Comparison of ENCODE assay signal across 13 mouse cellular contexts in genomic region chr10:56980821-56981220, GRCm38 (mm10).
A peak's percentile ranks its signal among the peaks of the same experiment; 100 is the strongest.
DNase-seq lines count a peak whose midpoint lies in the region; ATAC-seq and TF ChIP-seq lines count a peak whose summit lies in the region.
"Had no signal": no experiment of that assay in that cellular context is flagged by ENCODE, and none has a peak within 500 bp of the region (broad histone marks: within the 10 kb centered on the region; RNA-seq: fewer than 3 reads in every experiment).

No protein-coding gene starts in this region.

- TF ChIP-seq EP300 in stomach, postnatal 0 days (optimal IDR thresholded peaks at IDR 0.05): no peak

- H3K4me2 ChIP-seq in heart, embryonic 16.5 days (ENCODE audit: low read depth, low read length): no peak overlapping the region
- H3K4me2 ChIP-seq in stomach, postnatal 0 days (replicated peaks; ENCODE audit: low read depth): no peak overlapping the region
- H3K4me2 ChIP-seq in hindbrain, embryonic 13.5 days: no peak overlapping the region
- H3K4me2 ChIP-seq: hindbrain, embryonic 14.5 days; liver, embryonic 12.5 days; midbrain, embryonic 11.5 days had no signal

- H3K9ac ChIP-seq in heart, embryonic 16.5 days (ENCODE audit: low read length): no peak overlapping the region
- no peak overlapping the region for H3K9ac ChIP-seq in stomach, postnatal 0 days (ENCODE audit: low read length)
- no peak overlapping the region for H3K9ac ChIP-seq in hindbrain, embryonic 13.5 days
- H3K9ac ChIP-seq: hindbrain, embryonic 14.5 days; liver, embryonic 12.5 days had no signal

- TF ChIP-seq POLR2A in lung, adult 2 months (IDR thresholded peaks at IDR 0.05; ENCODE audit: borderline replicate concordance, extremely low read depth, low read depth, low read length): no peak

- no peak overlapping the region for H3K4me3 ChIP-seq in heart, embryonic 16.5 days (ENCODE audit: low read length)
- H3K4me3 ChIP-seq in lung, adult 2 months (replicated peaks; ENCODE audit: extremely low read depth, low read depth, low read length): no peak overlapping the region
- no peak overlapping the region for H3K4me3 ChIP-seq in stomach, postnatal 0 days (ENCODE audit: low read depth, low read length)
- no peak overlapping the region for H3K4me3 ChIP-seq in hindbrain, embryonic 13.5 days
- no peak overlapping the region for H3K4me3 ChIP-seq in midbrain, embryonic 10.5 days
- H3K4me3 ChIP-seq: left cerebral cortex, adult 2 months; liver, embryonic 12.5 days had no signal

- H3K36me3 ChIP-seq in heart, embryonic 16.5 days (ENCODE audit: control insufficient read depth, insufficient read depth): no peaks in the 10 kb centered on the region
- H3K36me3 ChIP-seq in stomach, postnatal 0 days (ENCODE audit: control insufficient read depth, insufficient read depth, low read length): no peaks in the 10 kb centered on the region
- no peaks in the 10 kb centered on the region for H3K36me3 ChIP-seq in hindbrain, embryonic 13.5 days
- H3K36me3 ChIP-seq in midbrain, embryonic 10.5 days: no peaks in the 10 kb centered on the region
- H3K36me3 ChIP-seq: liver, embryonic 12.5 days had no signal

- H3K4me1 ChIP-seq in heart, embryonic 16.5 days (ENCODE audit: control insufficient read depth, insufficient read depth, low read length): peaks cover 10% of the 10 kb centered on the region
- H3K4me1 ChIP-seq in lung, adult 2 months (ENCODE audit: control insufficient read depth, insufficient read depth, low read length): peaks cover 2% of the 10 kb centered on the region; the same call in 1 of the 2 replicates
- H3K4me1 ChIP-seq in stomach, postnatal 0 days (replicated peaks; ENCODE audit: control insufficient read depth, insufficient read depth): no peaks in the 10 kb centered on the region
- H3K4me1 ChIP-seq in hindbrain, embryonic 13.5 days (replicated peaks): no peaks in the 10 kb centered on the region
- H3K4me1 ChIP-seq in midbrain, embryonic 10.5 days: no peaks in the 10 kb centered on the region
- H3K4me1 ChIP-seq: liver, embryonic 12.5 days had no signal

- H3K27ac ChIP-seq in heart, embryonic 16.5 days (ENCODE audit: low read length): peak overlapping the region; percentile 87
- peak overlapping the region; percentile 58 for H3K27ac ChIP-seq in stomach, postnatal 0 days (replicated peaks)
- no peak overlapping the region for H3K27ac ChIP-seq in hindbrain, embryonic 13.5 days
- H3K27ac ChIP-seq in midbrain, embryonic 10.5 days (replicated peaks): no peak overlapping the region
- H3K27ac ChIP-seq: hindbrain, embryonic 14.5 days; left cerebral cortex, adult 2 months; liver, embryonic 12.5 days had no signal

- H3K27me3 ChIP-seq in heart, embryonic 16.5 days (ENCODE audit: control insufficient read depth, insufficient read depth, low read length): no peaks in the 10 kb centered on the region
- H3K27me3 ChIP-seq in stomach, postnatal 0 days (ENCODE audit: control insufficient read depth, insufficient read depth, low read length): no peaks in the 10 kb centered on the region
- H3K27me3 ChIP-seq in hindbrain, embryonic 13.5 days: no peaks in the 10 kb centered on the region
- no peaks in the 10 kb centered on the region for H3K27me3 ChIP-seq in midbrain, embryonic 10.5 days (ENCODE audit: low read depth, poor library complexity, severe bottlenecking)
- H3K27me3 ChIP-seq: liver, embryonic 12.5 days had no signal

- DNase-seq in frontal cortex, postnatal 14 days (ENCODE audit: low spot score in 2 of 2): no peak
- DNase-seq in lung, adult 2 months: peak; percentile 46
- DNase-seq in stomach, postnatal 0 days (ENCODE audit: low spot score): no peak
- no peak for DNase-seq in kidney, postnatal 36 days
- DNase-seq in midbrain, embryonic 10.5 days (ENCODE audit: low spot score): no peak
- DNase-seq: spleen, adult 18-20 months had no signal

- no peak for TF ChIP-seq CTCF in lung, adult 2 months (IDR thresholded peaks at IDR 0.05; ENCODE audit: insufficient read depth, low read length)
- no peak for TF ChIP-seq CTCF in stomach, postnatal 0 days (IDR thresholded peaks at IDR 0.05; ENCODE audit: low read depth)

- peak; percentile 89 for ATAC-seq in frontal cortex, adult (ENCODE audit: low TSS enrichment)
- ATAC-seq in heart, embryonic 16.5 days (replicated peaks; ENCODE audit: extremely low read depth, insufficient read depth, low FRiP score): peak; percentile 98
- ATAC-seq in stomach, postnatal 0 days (ENCODE audit: low FRiP score, low TSS enrichment): no peak
- ATAC-seq in hindbrain, embryonic 13.5 days (ENCODE audit: low FRiP score): no peak
- ATAC-seq: liver, embryonic 12.5 days had no signal

- no peaks in the 10 kb centered on the region for H3K9me3 ChIP-seq in heart, embryonic 16.5 days (replicated peaks; ENCODE audit: control insufficient read depth, low read length)
- H3K9me3 ChIP-seq in stomach, postnatal 0 days (ENCODE audit: control insufficient read depth, low read length): no peaks in the 10 kb centered on the region
- H3K9me3 ChIP-seq in hindbrain, embryonic 13.5 days: no peaks in the 10 kb centered on the region
- H3K9me3 ChIP-seq in midbrain, embryonic 10.5 days (replicated peaks): no peaks in the 10 kb centered on the region
- H3K9me3 ChIP-seq: liver, embryonic 12.5 days had no signal

- WGBS in heart, embryonic 16.5 days: 14% methylated on average over 3 of the region's 3 CpGs
- 39% methylated on average over 3 of the region's 3 CpGs for WGBS in lung, adult 2 months
- WGBS in stomach, postnatal 0 days: 47% methylated on average over 3 of the region's 3 CpGs
- WGBS in hindbrain, embryonic 13.5 days: 81% methylated on average over 3 of the region's 3 CpGs
- WGBS in midbrain, embryonic 10.5 days: 70% methylated on average over 3 of the region's 3 CpGs

Comparison
In these comparisons a context has a peak if more than half of its experiments do, and no peak if none do; other contexts are left out.
1. ATAC-seq: peak in frontal cortex, adult (single experiment) and heart, embryonic 16.5 days (single experiment); none in stomach, postnatal 0 days (single experiment) and hindbrain, embryonic 13.5 days (single experiment).
2. H3K27ac ChIP-seq: peak in heart, embryonic 16.5 days (single experiment) and stomach, postnatal 0 days (single experiment); none in hindbrain, embryonic 13.5 days (single experiment) and midbrain, embryonic 10.5 days (single experiment).